Mouse (Mus musculus) lung, postnatal 36 days (tissue): ENCODE measurements around the gene Ybx1.
A peak's percentile ranks its signal among the peaks of the same experiment; 100 is the strongest.

Source experiments
- DNase-seq: peaks from one replicate; pipeline ENCODE4 v3.0.0; 2022; ENCODE audit warnings: mixed read lengths

Gene Ybx1

DNA sequence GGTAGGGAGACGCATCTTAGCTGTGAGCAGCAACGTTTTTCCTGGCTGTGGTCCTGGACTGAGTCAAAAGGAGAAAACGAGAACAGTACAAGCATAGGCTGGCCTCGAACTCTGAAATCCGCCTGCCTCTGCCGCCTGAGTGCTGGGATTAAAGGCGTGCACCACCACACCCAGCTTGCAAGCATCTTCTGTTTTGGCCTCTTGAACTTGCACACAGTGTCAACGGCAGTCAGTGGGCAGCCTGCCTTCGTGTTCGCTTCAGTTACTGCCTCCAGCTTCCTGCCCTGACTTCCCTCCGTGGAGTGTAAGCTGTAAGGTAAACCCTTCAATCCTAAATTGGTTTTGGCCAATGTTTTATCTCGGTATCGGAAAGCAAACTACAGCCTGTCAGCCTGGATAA lies 27.8 kb downstream of the Ybx1 start:
- no peak for DNase-seq

- DNase-seq = peak; percentile 34
Measured at GRCm38 (mm10) chr4:119263459-119263858, 30.9 kb downstream of the Ybx1 start.

DNA sequence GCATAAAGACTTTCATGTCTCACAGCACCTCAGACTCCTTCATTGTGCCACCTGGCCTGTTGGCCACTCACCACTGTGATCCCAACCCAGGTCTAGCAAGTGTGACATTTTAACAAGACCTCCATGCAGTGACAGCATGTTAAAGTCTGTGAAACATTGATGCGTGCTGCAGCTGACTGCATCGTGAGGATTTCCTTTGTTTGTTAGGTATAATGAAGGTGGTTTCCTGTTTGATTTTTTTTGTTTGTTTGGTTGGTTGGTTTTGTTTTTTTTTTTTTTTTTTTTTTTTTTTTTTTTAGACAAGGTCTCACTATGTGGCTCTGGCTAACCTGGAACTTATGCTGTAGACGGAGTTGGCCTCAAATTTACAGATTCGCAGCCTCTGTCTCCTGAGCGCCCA lies 31.9 kb downstream of the Ybx1 start:
- no peak for DNase-seq

DNA sequence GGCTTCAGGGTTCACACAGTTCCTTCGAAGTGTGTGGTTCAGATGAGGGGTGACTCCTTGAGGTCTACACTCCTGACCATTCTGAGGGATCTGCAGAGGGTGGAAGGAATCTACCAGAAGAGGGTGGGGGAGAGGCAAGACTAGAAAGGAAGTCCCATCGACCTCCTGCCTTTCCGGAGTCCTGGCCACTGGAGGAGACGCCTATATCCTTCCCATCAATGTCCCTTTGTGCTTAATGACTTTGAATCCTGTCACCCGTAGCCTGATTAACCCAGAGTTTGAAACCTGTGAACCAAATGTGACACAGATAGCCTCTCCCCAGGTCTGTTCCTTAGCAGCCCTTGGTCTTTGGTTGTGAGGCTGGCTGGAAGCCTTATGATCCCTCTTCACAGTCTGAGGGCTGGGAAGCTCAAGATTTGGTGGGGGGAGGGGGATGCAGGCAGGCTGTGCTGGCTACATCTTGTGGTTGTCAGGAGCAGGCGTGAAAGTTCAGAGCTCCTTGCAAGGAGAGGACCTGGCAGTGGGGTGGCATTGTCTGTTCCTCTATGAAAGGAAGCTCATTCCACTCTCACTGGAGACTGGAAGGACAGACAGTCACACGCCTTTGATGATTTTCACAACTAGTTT lies 33.2 kb downstream of the Ybx1 start:
- DNase-seq = peak; percentile 60

GRCm38 (mm10) chr4:119259344-119260254 lies 34.8 kb downstream of the Ybx1 start:
- DNase-seq = no peak

GRCm38 (mm10) chr4:119257083-119257482 lies 37.3 kb downstream of the Ybx1 start:
- DNase-seq = no peak

DNA sequence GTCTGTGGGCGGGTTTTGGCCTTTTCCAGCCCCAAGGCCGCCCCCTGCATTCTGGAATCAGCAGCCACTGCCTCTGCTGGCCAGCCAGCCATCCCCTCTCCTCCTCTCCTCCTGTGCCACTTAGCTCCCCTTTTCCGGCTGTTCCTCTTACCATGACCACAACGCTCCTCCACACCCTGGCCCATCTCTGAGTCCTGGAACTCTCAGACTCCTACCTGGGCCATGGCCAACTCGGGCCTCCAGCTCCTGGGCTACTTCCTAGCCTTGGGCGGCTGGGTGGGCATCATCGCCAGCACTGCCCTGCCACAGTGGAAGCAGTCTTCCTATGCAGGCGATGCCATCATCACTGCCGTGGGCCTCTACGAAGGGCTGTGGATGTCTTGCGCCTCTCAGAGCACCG lies 39.1 kb downstream of the Ybx1 start, which contains the start of gene Cldn19:
Cldn19 (plus strand) TSS at position 64 of the 400 bp plus-strand sequence.
- DNase-seq = no peak

- no peak for DNase-seq
Measured at GRCm38 (mm10) chr4:119254012-119254618, 40.3 kb downstream of the Ybx1 start.

DNA sequence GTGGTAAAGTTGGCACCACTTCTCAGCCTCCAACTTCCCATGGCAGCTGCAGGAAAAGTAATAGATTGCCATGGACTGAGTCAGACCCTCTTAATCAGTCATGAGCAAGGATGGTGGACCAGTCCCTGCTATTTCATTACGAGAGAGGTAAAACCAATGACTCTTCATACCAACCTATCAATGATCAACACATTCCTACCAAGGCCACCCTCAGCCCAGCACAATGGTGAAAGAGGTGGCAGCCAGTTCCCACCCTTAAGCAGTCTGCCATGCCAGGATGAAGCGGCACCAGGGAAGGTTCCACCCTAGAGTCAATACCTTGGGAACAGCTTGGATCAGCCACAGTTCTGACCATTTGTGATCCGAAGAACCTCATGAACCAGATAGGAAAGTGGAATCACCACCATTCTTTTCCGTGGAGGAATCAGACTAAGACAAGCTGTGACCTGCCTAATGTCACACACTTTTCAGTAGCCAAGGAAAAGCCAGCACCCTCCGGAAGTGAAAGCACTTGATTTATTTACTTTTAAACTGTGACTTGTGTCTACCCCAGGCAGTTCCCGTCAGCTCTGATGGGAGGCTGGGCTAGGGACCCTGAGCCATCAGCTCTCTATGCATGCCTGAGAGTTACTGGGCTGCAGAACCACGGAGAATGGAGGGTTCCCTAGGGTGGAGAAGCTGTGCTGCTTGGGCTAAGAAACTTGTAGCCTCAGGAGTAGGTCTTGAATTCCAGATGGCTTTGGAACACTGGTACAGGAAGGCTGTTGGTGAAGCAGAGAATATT lies 42.2 kb downstream of the Ybx1 start:
- no peak for DNase-seq

DNA sequence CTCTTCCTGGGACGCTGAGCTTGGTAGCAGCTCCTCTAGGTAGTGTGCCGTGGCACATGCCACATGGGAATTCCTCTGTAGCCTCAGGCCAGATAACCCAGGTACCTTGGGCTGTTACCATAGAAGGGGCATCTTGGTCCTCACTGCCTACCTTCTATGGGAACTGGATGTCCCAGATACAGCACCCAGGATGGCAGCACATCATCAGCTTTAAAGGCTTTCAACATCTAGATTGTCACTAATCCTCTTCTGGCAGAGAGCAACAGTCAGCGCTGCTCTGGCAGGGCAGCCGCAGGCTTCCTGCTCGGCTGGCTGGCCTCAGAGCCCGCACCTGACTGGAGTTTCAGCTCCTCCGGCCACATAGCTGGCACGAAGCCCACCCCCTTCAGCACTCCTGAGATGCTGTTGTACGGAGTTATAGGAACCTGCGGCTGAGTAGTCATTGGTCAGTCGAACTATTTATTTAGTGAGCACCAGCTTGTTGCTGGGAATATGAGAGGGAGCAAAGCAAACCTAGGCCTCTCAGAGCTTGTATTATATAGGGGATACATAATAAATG lies 45.9 kb downstream of the Ybx1 start:
- peak; percentile 69 for DNase-seq

DNA sequence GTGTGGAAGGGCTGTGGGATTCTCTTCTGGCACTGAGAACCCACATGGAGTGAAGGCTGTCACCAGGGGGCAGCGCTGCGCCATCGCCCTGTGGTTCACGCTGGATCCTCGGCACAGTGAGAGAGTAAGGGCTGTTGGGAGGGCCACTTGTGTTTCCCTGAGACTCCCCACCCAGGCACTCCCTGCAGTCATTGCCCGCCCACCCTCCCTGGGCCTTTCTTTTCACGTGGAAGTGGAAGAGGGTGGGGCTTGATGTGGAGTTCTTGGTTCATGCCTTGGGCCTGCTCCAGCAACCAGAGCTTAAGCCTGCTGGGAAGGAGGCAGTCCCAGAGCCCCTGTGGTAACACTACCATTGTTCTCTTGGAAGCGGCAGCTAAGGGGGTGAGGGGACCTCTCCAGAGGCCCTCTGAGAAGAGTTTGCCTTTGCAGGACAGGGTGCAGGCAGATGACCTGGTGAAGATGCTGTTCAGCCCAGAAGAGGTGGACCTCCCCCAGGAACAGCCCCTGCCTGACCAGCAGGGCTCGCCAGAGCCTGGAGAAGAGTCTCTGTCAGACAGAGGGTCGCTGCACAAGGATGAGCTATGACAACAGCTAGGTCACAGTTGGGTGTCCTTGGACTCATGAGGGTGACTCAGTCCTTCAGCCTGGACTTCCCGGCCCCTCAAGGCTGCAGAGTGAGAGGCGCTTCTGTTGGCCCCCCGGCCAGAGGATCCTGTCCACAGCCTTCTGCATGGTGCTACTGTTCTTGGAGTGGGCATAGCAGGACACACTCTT lies 46.8 kb downstream of the Ybx1 start:
- DNase-seq = peak; percentile 92

DNA sequence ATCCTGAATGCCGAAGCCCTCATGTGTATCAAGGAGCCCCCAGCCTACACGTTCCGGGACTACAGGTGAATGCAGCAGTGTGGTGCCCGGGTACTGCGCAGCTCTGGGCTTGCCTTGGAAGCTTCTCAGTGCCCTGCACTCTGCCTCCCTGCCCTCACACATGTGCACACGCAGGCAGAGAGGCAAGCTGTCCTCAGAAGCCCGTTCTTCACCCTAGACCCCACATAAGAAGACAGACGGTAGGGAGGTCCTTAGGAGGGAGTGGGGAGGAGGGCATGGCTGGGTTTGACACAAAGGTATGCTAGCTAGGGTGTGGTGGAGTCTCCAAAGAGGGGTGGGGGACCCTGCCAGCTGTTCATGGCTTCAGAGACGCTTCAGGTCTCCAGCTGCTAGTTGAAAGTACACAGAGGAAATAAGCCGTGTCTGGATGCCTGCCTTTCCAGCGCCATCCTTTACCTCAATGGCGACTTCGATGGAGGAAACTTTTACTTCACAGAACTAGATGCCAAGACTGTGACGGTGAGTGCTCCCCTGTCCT lies 47.6 kb downstream of the Ybx1 start:
- DNase-seq = no peak

DNA sequence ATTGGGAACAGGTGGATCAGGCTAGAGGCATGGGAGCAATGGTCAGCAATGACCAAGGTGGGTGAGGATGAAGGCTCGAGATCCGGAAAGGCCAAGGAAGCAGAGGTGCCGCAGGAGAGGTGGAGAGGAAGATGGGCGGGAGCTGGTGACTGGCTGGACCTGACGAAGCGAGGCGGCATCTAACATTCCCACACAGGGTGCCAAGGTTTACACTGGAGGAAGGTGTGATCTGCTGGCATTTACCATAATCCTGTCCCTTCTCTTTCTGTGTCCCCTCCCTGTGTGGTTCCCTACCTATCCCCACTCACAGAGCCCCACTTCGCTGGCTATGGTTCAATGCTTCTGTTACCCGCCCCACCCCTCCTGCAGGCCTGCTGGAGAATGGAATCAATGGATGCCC lies 48.4 kb downstream of the Ybx1 start:
- no peak for DNase-seq

- peak; percentile 43 for DNase-seq
Measured at GRCm38 (mm10) chr4:119245556-119245955, 48.8 kb downstream of the Ybx1 start.

GRCm38 (mm10) chr4:119244468-119245240 lies 49.8 kb downstream of the Ybx1 start:
- DNase-seq = no peak

DNA sequence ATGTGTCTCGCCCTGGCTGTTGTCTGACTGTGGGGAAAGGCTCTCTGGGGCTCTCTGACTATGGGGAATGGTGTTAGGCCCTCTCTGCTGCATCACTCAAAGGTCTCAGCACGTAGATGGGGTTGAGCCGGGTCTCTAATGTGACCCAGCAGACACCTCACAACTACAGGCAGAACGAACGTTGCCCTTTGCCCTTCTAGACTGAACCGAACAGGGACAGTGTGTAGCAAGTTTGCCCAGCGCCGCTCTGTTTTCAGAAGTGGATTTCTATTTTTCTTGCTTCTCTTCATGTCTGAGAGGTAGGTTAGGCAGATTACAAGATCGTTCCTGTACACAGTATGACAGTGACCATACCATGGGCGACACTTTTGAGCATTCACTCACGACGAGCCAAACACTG lies 51.8 kb downstream of the Ybx1 start:
- DNase-seq = no peak

GRCm38 (mm10) chr4:119241664-119242063 lies 52.7 kb downstream of the Ybx1 start:
- DNase-seq = peak; percentile 40

- peak; percentile 60 for DNase-seq
Measured at GRCm38 (mm10) chr4:119239181-119239682, 55.2 kb downstream of the Ybx1 start.

DNA sequence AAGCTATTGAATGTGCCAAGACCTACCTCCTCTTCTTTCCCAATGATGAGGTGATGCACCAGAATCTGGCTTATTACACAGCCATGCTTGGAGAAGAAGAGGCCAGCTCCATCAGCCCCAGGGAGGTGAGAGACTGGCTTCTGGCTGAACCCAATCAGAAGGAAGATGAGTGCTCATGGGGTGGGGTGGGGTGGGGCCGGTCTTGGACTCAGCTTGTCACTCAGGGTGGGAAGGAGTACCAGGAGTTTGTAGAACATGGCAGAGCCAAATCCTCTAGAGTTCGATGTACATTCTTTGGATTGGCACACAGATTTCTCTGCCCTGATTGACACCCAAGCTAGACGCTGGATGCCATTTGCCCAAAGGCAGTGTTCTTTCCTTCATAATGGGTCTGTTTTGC lies 55.7 kb downstream of the Ybx1 start:
- no peak for DNase-seq

- DNase-seq = no peak
Measured at GRCm38 (mm10) chr4:119234348-119234747, 60.1 kb downstream of the Ybx1 start.
